Mouse (Mus musculus) stomach, embryonic 16.5 days (tissue): ENCODE measurements around the gene Tnfrsf8. TPM values are rescaled to one million over a fixed set of nuclear protein-coding genes. Genes with fewer than 3 reads are reported as not detected.
"Not testable (repeated sequence)": the region's sequence is repeated elsewhere in the genome, so short reads cannot be mapped to it uniquely, and the experiment has no call there.

ENCODE experiments used
- ATAC-seq: fragments of 200-750 bp; cut with Nextera tagmentation; 2 replicates; pipeline ENCODE4 v1.8.0; 2017; ENCODE audit warnings: moderate number of reproducible peaks, moderate TSS enrichment; ENCODE audit not compliant: insufficient read depth, low FRiP score
- H3K27ac ChIP-seq: fragments of 300-500 bp; sonication (generic); 2 replicates; pipeline ENCODE4 v1.5.1; 2014; ENCODE audit warnings: low read length
- H3K27me3 ChIP-seq: fragments of 300-500 bp; sonication (generic); 2 replicates; pipeline ENCODE4 v1.6.1; 2014; ENCODE audit warnings: low read length, control low read depth, mixed read lengths; ENCODE audit not compliant: control insufficient read depth, insufficient read depth
- H3K36me3 ChIP-seq: fragments of 300-500 bp; sonication (generic); 2 replicates; pipeline ENCODE4 v1.6.1; 2014; ENCODE audit warnings: low read length; ENCODE audit not compliant: control insufficient read depth, insufficient read depth
- H3K4me1 ChIP-seq: fragments of 300-500 bp; sonication (generic); 2 replicates; pipeline ENCODE4 v1.6.1; 2014; ENCODE audit warnings: low read length, control low read depth, mixed read lengths; ENCODE audit not compliant: control insufficient read depth, insufficient read depth
- H3K4me2 ChIP-seq: fragments of 300-500 bp; sonication (generic); 2 replicates; pipeline ENCODE4 v1.6.1; 2014; ENCODE audit warnings: low read depth, low read length, mixed read lengths
- H3K4me3 ChIP-seq: fragments of 300-500 bp; sonication (generic); replicated peaks from 2 replicates; pipeline ENCODE4 v1.5.1; 2014; ENCODE audit warnings: mild to moderate bottlenecking, low read length
- H3K9ac ChIP-seq: fragments of 300-500 bp; sonication (generic); 2 replicates; pipeline ENCODE4 v1.6.1; 2014; ENCODE audit warnings: low read length
- H3K9me3 ChIP-seq: fragments of 300-500 bp; sonication (generic); replicated peaks from 2 replicates; pipeline ENCODE4 v1.6.1; 2016; ENCODE audit warnings: low read length, control low read depth; ENCODE audit not compliant: control insufficient read depth
- WGBS: fragments of 180-500 bp; shearing (Covaris S2); extraction: QIAGEN DNeasy Blood & Tissue Kit; methylation state at CpG from one replicate; pipeline ENCODE4 v1.1.7; 2014; 5-methylcytosine and 5-hydroxymethylcytosine counted together
- polyA plus RNA-seq: library from polyadenylated mRNA; unstranded; fragments of >200 nt; fragmentation: Nextera tagmentation; extraction: Ambion mirVana; gene quantifications from 2 replicates; pipeline ENCODE4 v1.2.1, GENCODE M21; 2015

The Tnfrsf8 gene
- polyA plus RNA-seq, 1 experiment from 2014 or later, result 0.05 TPM

DNA sequence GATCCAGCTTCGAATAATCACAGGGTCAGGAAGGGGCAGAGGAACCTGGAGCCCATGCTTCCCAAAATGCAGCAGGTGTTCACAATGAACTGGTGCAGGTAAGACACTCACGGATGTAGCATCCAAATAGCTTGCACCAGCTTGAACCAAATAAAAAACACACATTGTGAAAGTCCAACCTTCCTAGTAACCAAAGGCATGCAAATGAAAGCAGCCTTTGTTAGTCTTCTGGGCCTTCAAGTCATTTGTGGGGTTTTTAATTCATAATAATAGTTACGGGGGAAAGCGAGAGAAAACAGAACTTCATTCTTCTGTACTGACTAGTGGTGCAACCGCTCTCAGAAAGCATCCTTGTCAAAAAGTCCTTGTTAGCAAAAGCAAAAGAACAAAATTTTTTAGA lies 1.7 kb upstream of the Tnfrsf8 start:
- H3K36me3 ChIP-seq, result no peaks in the 10 kb centered on the region
- no peaks in the 10 kb centered on the region for H3K9me3 ChIP-seq
- no peaks in the 10 kb centered on the region for H3K4me1 ChIP-seq
- H3K4me3 ChIP-seq, result no peak overlapping the region
- no peak overlapping the region for H3K4me2 ChIP-seq
- no peak overlapping the region for H3K9ac ChIP-seq
- no peak for ATAC-seq
- H3K27ac ChIP-seq, result no peak overlapping the region
- peaks cover 4% of the 10 kb centered on the region; the same call in 1 of the 2 replicates for H3K27me3 ChIP-seq
- 80% methylated on average over 5 of the region's 5 CpGs for WGBS

DNA sequence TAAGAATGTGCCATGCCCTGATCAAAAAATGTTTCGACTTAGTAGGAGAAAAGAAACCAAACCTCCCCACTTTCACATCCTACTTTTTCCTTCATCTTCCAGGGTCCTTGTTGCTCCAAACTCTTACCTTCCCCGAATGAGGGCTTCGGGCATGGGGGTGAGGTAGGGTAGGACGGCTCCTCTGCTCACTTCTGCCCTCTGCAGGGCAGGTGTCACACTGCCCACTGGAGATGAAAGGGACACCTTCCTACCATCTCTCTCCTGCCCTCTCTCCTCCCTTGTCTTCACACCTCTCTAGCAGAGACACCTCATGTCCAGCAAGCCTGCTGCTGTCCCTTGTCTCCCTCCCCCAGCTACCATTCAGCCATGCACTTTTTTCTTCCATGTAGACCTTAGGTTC lies 998 bp downstream of the Tnfrsf8 start:
- ATAC-seq, result no peak
- 80% methylated on average over 4 of the region's 4 CpGs for WGBS
- Histone ChIP-seq H3K4me1 (no peaks in the 10 kb centered on the region), H3K4me3 (no peak overlapping the region), H3K27ac (no peak overlapping the region), H3K9ac (no peak overlapping the region), H3K36me3 (no peaks in the 10 kb centered on the region), H3K4me2 (no peak overlapping the region), H3K9me3 (no peaks in the 10 kb centered on the region), H3K27me3 (peaks cover 4% of the 10 kb centered on the region; the same call in 1 of the 2 replicates)

DNA sequence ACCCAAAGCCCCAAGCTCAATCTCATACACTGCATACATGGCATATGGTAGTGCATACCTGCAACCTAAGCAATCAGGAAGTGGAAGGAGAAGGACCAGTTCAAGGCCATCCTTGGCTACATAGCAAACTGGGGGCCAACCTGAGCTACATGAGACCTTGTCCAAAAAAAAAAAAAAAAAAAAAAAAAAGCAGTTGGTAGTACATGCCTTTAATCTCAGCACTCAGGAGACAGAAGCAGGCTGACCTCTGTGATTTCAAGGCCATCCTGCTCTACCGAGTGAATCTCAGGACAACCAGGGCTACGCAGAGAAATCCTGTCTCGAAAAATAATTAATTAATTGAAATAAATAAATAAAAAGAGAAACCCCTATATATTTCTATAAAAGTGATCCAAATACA lies 1.7 kb downstream of the Tnfrsf8 start:
- no peak overlapping the region for H3K4me3 ChIP-seq
- no peak overlapping the region for H3K9ac ChIP-seq
- ATAC-seq, result no peak
- no peaks in the 10 kb centered on the region for H3K9me3 ChIP-seq
- no peaks in the 10 kb centered on the region for H3K4me1 ChIP-seq
- no peak overlapping the region for H3K4me2 ChIP-seq
- no peaks in the 10 kb centered on the region for H3K36me3 ChIP-seq
- peaks cover 4% of the 10 kb centered on the region; the same call in 1 of the 2 replicates for H3K27me3 ChIP-seq
- no peak overlapping the region for H3K27ac ChIP-seq
- WGBS, result 78% methylated on average over 3 of the region's 3 CpGs

DNA sequence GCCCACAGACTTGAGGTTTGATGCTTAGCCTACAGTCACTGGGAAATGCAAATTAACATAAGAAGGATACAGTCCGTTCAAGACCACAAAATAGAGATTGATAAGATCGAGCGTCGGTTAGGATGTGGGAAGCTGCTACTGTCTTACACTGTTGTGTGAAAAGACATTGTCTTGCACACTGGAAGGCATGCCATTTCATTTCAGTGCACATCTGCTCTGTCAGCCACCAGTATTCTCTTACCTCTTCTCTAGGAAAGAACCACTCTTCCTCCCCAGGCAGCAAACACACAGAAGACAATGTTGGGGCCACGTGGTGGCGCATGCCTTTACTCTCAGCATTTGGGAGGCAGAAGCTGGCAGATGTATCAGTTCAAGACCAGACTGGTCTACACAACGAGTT lies 2.4 kb downstream of the Tnfrsf8 start:
- no peak for ATAC-seq
- Histone ChIP-seq H3K27ac (no peak overlapping the region), H3K4me1 (no peaks in the 10 kb centered on the region), H3K9ac (no peak overlapping the region), H3K27me3 (peaks cover 4% of the 10 kb centered on the region; the same call in 1 of the 2 replicates), H3K36me3 (no peaks in the 10 kb centered on the region), H3K4me2 (no peak overlapping the region), H3K4me3 (no peak overlapping the region), H3K9me3 (no peaks in the 10 kb centered on the region)
- 70% methylated on average over 7 of the region's 7 CpGs for WGBS

DNA sequence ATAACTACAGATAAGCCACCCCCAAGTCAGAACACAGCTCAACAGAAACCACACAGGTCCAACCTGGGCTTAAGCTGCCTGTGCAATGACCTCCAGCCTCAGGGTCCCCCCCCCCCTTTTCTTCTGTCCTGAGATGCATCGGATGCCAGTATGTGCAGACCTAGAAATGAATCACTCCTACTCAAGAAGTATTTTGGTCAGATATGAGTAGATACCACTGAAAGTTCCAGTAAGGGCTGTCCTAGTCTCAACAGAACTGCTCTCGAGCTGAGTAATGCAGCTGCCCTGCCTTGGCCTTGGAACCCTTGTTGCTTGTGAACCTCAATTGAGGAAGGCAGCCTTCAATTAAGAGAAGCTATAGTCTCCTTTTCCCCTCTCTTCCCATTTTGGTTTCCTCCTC lies 4.1 kb downstream of the Tnfrsf8 start:
- no peak overlapping the region for H3K4me3 ChIP-seq
- no peak overlapping the region for H3K27ac ChIP-seq
- H3K4me1 ChIP-seq, result no peaks in the 10 kb centered on the region
- H3K9ac ChIP-seq, result no peak overlapping the region
- H3K27me3 ChIP-seq, result peaks cover 4% of the 10 kb centered on the region; the same call in 1 of the 2 replicates
- H3K4me2 ChIP-seq, result no peak overlapping the region
- 80% methylated on average over 2 of the region's 2 CpGs for WGBS
- H3K9me3 ChIP-seq, result no peaks in the 10 kb centered on the region
- no peak for ATAC-seq
- no peaks in the 10 kb centered on the region for H3K36me3 ChIP-seq

DNA sequence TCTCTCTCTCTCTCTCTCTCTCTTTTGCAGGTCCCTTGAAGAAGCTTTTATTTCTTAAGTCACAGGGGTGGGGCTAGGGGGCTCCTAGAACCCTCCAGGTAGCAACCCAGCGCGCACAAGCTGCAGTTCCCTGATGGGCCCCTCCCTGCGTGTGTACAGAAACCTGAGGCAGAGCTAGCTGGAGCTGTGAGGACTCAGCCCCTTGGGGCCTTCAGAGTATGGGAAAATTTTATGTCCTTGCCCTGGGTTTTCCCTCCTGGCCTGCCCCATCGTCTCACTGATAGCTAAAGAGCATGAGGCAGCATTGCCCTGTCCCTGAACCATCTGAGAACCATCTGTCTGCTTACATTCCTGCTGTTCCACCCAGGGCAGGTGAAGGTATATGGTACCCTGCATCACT lies 8.5 kb downstream of the Tnfrsf8 start:
- H3K27me3 ChIP-seq, result no peaks in the 10 kb centered on the region
- H3K4me3 ChIP-seq, result no peak overlapping the region
- H3K9me3 ChIP-seq, result no peaks in the 10 kb centered on the region
- H3K9ac ChIP-seq, result no peak overlapping the region
- ATAC-seq, result no peak
- H3K27ac ChIP-seq, result no peak overlapping the region
- no peaks in the 10 kb centered on the region for H3K4me1 ChIP-seq
- WGBS, result 26% methylated on average over 4 of the region's 4 CpGs
- no peak overlapping the region for H3K4me2 ChIP-seq
- no peaks in the 10 kb centered on the region for H3K36me3 ChIP-seq

DNA sequence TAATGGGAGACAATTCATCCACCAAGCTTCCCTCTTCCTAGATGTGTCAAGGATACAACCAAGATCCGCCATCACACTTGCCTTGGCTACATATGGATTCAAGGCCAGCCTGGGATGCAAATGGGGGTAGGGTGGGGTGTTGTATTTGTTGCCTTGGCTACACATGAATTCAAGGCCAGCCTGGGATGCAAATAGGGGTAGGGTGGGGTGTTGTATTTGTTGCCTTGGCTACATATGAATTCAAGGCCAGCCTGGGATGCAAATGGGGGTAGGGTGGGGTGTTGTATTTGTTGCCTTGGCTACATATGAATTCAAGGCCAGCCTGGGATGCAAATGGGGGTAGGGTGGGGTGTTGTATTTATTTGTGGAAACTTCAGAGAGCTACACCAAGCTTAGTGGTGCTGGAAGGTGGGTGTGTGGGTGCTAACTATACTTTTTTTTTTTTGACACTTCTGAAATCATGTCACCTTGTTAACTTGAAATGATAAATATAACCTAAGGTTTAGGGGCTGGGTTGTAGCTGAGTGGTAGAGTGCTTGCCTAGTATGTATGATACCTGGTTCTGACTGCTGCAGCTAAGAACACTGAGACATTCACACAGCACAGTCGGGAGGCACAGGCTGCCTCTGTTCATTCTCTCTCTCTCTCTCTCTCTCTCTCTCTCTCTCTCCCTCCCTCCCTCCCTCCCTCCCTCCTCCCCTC lies 9.2 kb downstream of the Tnfrsf8 start:
- H3K4me1 ChIP-seq, H3K27me3 ChIP-seq, H3K27ac ChIP-seq, H3K36me3 ChIP-seq, H3K4me2 ChIP-seq, ATAC-seq, H3K4me3 ChIP-seq, H3K9me3 ChIP-seq, H3K9ac ChIP-seq: not testable (repeated sequence)
- WGBS, result 39% methylated on average over 2 of the region's 2 CpGs

DNA sequence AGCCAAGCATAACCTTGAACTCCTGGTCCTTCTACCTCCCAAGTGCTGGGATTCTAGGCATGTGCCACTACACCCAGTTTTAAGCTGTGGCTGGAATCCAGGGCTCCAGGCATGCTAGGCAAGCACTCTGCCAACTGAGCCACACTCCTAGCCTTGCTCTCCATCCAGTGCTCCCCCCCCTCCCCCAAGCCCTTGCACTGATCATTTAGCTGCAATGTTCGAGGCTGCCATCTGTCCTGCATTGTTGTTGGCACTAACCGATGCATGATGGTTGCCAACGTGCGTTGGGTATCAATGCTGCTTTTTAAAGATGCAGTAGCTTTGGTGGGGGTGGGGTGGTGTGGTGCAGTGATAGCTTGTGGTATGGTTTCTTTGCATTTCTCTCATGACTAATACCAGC lies 10.9 kb downstream of the Tnfrsf8 start:
- WGBS, result 85% methylated on average over 4 of the region's 4 CpGs
- no peaks in the 10 kb centered on the region for H3K36me3 ChIP-seq
- H3K9me3 ChIP-seq, result no peaks in the 10 kb centered on the region
- no peak overlapping the region for H3K27ac ChIP-seq
- ATAC-seq, result no peak
- no peaks in the 10 kb centered on the region; the same call in 1 of the 2 replicates for H3K4me1 ChIP-seq
- no peak overlapping the region for H3K9ac ChIP-seq
- H3K4me2 ChIP-seq, result no peak overlapping the region
- H3K27me3 ChIP-seq, result no peaks in the 10 kb centered on the region
- H3K4me3 ChIP-seq, result no peak overlapping the region

DNA sequence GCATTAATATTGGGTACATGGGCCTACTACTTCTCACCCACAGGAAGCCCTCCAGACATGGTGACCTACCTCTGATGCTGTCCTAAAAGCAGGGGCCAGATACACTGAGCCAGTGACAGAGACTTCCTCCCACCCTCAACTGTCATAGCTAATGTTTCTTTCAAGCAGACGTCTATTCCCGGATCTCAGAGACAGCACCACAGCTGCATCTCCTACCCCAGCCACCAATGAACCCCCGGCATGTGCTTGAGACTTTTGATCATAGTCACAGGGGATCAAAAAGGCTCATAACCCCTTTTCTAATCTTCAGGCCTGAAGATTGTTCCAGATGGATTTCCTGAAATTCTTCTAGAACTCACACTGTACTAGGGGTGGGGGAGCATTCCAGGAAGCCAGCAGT lies 12.9 kb downstream of the Tnfrsf8 start:
- H3K4me1 ChIP-seq, result no peaks in the 10 kb centered on the region; the same call in 1 of the 2 replicates
- WGBS, result 63% methylated on average over 3 of the region's 3 CpGs
- ATAC-seq, result no peak

More for the DNA sequence above, 12.9 kb downstream of the Tnfrsf8 start:
- Histone ChIP-seq H3K4me3 (no peak overlapping the region), H3K27me3 (no peaks in the 10 kb centered on the region), H3K27ac (no peak overlapping the region), H3K36me3 (no peaks in the 10 kb centered on the region), H3K9me3 (no peaks in the 10 kb centered on the region), H3K4me2 (no peak overlapping the region), H3K9ac (no peak overlapping the region; the same call in 1 of the 2 replicates)
